Mouse (Mus musculus) ES-E14 (cell line): ENCODE results near the gene Slc4a4. TPM values are rescaled to one million over a fixed set of nuclear protein-coding genes. Genes with fewer than 3 reads are reported as not detected.

Experiments used
- DNase-seq: peaks from one replicate; pipeline ENCODE4 v3.0.0-alpha.2; 2013; ENCODE audit warnings: low read depth, low spot score
- H3K27ac ChIP-seq: 2 replicates; pipeline ENCODE4 v1.5.1; 2012; ENCODE audit warnings: low read depth, mild to moderate bottlenecking, low read length, moderate library complexity, mixed read lengths; ENCODE audit not compliant: poor library complexity, insufficient read depth, severe bottlenecking
- H3K36me3 ChIP-seq: 2 replicates; pipeline ENCODE4 v1.6.1; 2012; ENCODE audit warnings: mild to moderate bottlenecking, low read length, moderate library complexity, mixed read lengths; ENCODE audit not compliant: control insufficient read depth, poor library complexity, insufficient read depth, severe bottlenecking
- H3K4me1 ChIP-seq, 2 experiments: fragments of 150-350 bp in 1 of 2; sonication (generic) in 1 of 2; 2 replicates each; pipeline ENCODE4 v1.6.1; 2012; ENCODE audit warnings: low read length in 2 of 2, mild to moderate bottlenecking in 1 of 2, mixed read lengths in 1 of 2; ENCODE audit not compliant: control insufficient read depth in 2 of 2, insufficient read depth in 2 of 2, poor library complexity in 1 of 2
- H3K4me3 ChIP-seq, 2 experiments: fragments of 150-350 bp in 1 of 2; sonication (generic) in 1 of 2; 2 replicates each; pipeline ENCODE4 v1.5.1; 2012; ENCODE audit warnings: low read length in 2 of 2, low read depth in 1 of 2, mild to moderate bottlenecking in 1 of 2, mixed read lengths in 1 of 2; ENCODE audit not compliant: insufficient read depth in 1 of 2, poor library complexity in 1 of 2, severe bottlenecking in 1 of 2
- H3K9ac ChIP-seq: 2 replicates; pipeline ENCODE4 v1.6.1; 2012; ENCODE audit warnings: low read depth, mild to moderate bottlenecking, low read length, mixed read lengths; ENCODE audit not compliant: poor library complexity, insufficient read depth, severe bottlenecking
- H3K9me3 ChIP-seq: fragments of 150-350 bp; sonication (generic); 2 replicates; pipeline ENCODE4 v1.6.1; 2012; ENCODE audit warnings: low read depth, mild to moderate bottlenecking, low read length; ENCODE audit not compliant: control insufficient read depth, insufficient read depth
- CHD2 ChIP-seq: IDR thresholded peaks from 2 replicates; pipeline ENCODE4 v1.6.1; 2014; ENCODE audit warnings: mild to moderate bottlenecking, low read depth, low read length, inconsistent platforms
- HCFC1 ChIP-seq: IDR thresholded peaks from 2 replicates; pipeline ENCODE4 v1.6.1; 2012; ENCODE audit warnings: low read length, inconsistent platforms, borderline replicate concordance; ENCODE audit not compliant: insufficient read depth
- MAFK ChIP-seq: IDR thresholded peaks from 2 replicates; pipeline ENCODE4 v1.6.1; 2014; ENCODE audit warnings: mild to moderate bottlenecking, low read depth, low read length, inconsistent platforms; ENCODE audit not compliant: insufficient read depth
- ZC3H11A ChIP-seq: IDR thresholded peaks from 2 replicates; pipeline ENCODE4 v1.6.1; 2012; ENCODE audit warnings: low read depth, mild to moderate bottlenecking, inconsistent platforms, low read length, borderline replicate concordance
- ZNF384 ChIP-seq: IDR thresholded peaks from 2 replicates; pipeline ENCODE4 v1.6.1; 2012; ENCODE audit warnings: low read depth, low read length, inconsistent platforms
- in situ Hi-C, 2 experiments: fragments of 600-800 bp; cut with MboI; formaldehyde crosslinking; loops; one replicate each; pipeline ENCODE4 v1.15.1; 2025; ENCODE audit warnings: low sequenced_read_pairs in 2 of 2, inconsistent platforms in 1 of 2; ENCODE audit not compliant: unreplicated experiment in 2 of 2
- total RNA-seq: library from RNA; depleted of rRNA; stranded (reverse); fragments of 300-350 nt; gene quantifications from 2 replicates; pipeline ENCODE4 v1.2.3, GENCODE M21; 2012

The Slc4a4 gene
- total RNA-seq, 1 experiment: 2.5 TPM

DNA sequence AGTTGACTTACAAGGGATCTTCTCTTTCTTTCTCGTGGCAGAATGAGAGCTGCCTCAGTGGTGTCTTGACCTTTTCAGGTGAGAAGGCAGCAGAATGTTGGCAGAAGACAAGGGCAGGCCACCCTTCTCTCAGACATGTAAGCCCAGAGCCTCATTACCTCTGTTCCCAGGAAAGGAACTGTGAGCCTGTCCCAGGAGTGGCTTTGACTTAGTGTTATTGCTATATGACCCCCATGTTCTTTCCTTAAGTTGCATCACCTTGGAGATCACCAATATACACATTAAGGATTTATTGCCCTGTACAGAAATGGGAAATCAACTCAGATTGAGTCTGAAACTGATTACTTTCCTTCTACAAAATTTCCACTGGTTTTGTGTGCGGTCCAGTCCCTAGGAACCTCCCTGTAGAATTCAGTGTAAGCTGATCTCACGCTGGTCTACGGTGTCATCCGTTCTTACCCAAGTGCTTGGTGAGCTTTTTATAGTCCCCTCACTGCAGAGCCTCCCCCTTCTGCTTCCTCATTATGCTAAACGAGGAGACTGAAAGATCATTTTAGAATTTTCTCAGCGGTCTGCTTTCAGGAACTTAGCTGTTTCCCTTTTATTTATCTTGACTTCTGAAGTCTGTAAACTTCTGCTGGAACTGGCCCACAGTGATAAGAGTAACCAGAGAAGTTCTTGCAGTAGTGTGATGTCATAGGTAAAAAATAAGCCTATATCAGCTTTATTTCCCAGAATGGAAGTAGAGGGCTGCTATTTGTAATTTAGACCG is 94.8 kb downstream of the Slc4a4 start:
- DNase-seq: no peak
- H3K4me3 ChIP-seq: no peak overlapping the region
- in situ Hi-C loops: no loop called here
- H3K9me3 ChIP-seq: no peaks in the 10 kb centered on the region
- no peak overlapping the region for H3K27ac ChIP-seq
- no peaks in the 10 kb centered on the region for H3K36me3 ChIP-seq
- no peak overlapping the region for H3K9ac ChIP-seq
- H3K4me1 ChIP-seq: no peaks in the 10 kb centered on the region
- TF ChIP-seq ZNF384 (no peak), MAFK (no peak), CHD2 (no peak), HCFC1 (no peak), ZC3H11A (no peak)

- DNase-seq: no peak
- Histone ChIP-seq H3K36me3 (no peaks in the 10 kb centered on the region), H3K27ac (no peak overlapping the region), H3K4me1 (no peaks in the 10 kb centered on the region), H3K9ac (no peak overlapping the region), H3K4me3 (no peak overlapping the region), H3K9me3 (no peaks in the 10 kb centered on the region)
- in situ Hi-C loops: no loop called here
- no peak for TF ChIP-seq ZNF384
- TF ChIP-seq MAFK: no peak
- no peak for TF ChIP-seq CHD2
- TF ChIP-seq ZC3H11A: no peak
- no peak for TF ChIP-seq HCFC1
Measured at GRCm38 (mm10) chr5:88982040-88982736, 95.6 kb downstream of the Slc4a4 start.

DNA sequence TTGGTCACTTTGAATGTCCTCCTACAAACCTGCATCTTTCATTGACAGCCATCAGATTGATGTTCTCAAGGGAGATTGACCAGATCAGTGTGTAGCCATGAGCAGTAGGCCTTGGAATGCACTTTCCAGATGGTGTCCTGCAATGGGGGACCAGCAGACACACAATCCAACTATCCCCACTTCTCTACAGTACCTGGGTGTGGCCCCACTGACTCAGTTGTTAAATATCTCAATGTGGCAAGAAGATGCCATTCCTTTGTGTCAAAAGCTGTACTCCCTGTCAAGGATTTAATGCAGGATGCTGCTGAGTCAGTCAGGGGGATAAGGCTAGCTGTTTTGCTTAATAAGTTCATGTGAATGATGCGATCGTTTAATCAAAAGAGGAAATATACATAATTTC is 96.6 kb downstream of the Slc4a4 start:
- H3K9me3 ChIP-seq: no peaks in the 10 kb centered on the region
- H3K27ac ChIP-seq: no peak overlapping the region
- DNase-seq: no peak
- H3K9ac ChIP-seq: no peak overlapping the region
- H3K36me3 ChIP-seq: no peaks in the 10 kb centered on the region
- in situ Hi-C loops: no loop called here
- TF ChIP-seq ZC3H11A (no peak), ZNF384 (no peak), MAFK (no peak), HCFC1 (no peak)
- no peaks in the 10 kb centered on the region for H3K4me1 ChIP-seq
- H3K4me3 ChIP-seq: no peak overlapping the region

DNA sequence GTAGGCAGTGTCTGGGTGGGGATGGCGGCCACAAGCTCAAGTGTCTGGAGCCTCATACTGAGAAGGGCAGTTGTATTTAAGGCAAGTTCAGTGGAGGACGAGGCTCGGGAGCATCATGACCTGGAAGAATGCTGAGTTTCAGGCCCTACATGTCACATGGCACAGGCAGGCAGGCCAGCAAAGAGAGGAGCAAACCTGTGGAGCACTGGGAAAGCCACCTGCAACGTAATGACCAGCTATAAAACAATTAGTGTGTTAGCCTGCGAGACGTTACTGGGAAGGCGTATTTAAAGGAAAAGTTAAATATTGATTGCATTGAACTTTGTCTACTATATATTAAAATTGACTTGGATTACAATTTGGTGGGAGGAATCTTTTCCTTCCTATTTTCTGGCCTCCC is 97.0 kb downstream of the Slc4a4 start:
- no peak overlapping the region for H3K27ac ChIP-seq
- no peak for TF ChIP-seq ZC3H11A
- TF ChIP-seq CHD2: no peak
- TF ChIP-seq MAFK: no peak
- no peak for TF ChIP-seq HCFC1
- no peak for TF ChIP-seq ZNF384
- DNase-seq: no peak
- no peaks in the 10 kb centered on the region for H3K36me3 ChIP-seq
- H3K9me3 ChIP-seq: no peaks in the 10 kb centered on the region
- H3K9ac ChIP-seq: no peak overlapping the region
- in situ Hi-C loops: no loop called here
- no peaks in the 10 kb centered on the region for H3K4me1 ChIP-seq
- H3K4me3 ChIP-seq: no peak overlapping the region
